Mouse (Mus musculus) ES-E14 (cell line): ENCODE data around the gene Prx. TPM values are rescaled to one million over a fixed set of nuclear protein-coding genes. Genes with fewer than 3 reads are reported as not detected.

Experiments
- DNase-seq: peaks from one replicate; pipeline ENCODE4 v3.0.0-alpha.2; 2013; ENCODE audit warnings: low read depth, low spot score
- H3K27ac ChIP-seq: 2 replicates; pipeline ENCODE4 v1.5.1; 2012; ENCODE audit warnings: low read depth, mild to moderate bottlenecking, low read length, moderate library complexity, mixed read lengths; ENCODE audit not compliant: poor library complexity, insufficient read depth, severe bottlenecking
- H3K36me3 ChIP-seq: 2 replicates; pipeline ENCODE4 v1.6.1; 2012; ENCODE audit warnings: mild to moderate bottlenecking, low read length, moderate library complexity, mixed read lengths; ENCODE audit not compliant: control insufficient read depth, poor library complexity, insufficient read depth, severe bottlenecking
- H3K4me1 ChIP-seq, 2 experiments: fragments of 150-350 bp in 1 of 2; sonication (generic) in 1 of 2; 2 replicates each; pipeline ENCODE4 v1.6.1; 2012; ENCODE audit warnings: low read length in 2 of 2, mild to moderate bottlenecking in 1 of 2, mixed read lengths in 1 of 2; ENCODE audit not compliant: control insufficient read depth in 2 of 2, insufficient read depth in 2 of 2, poor library complexity in 1 of 2
- H3K4me3 ChIP-seq, 2 experiments: fragments of 150-350 bp in 1 of 2; sonication (generic) in 1 of 2; 2 replicates each; pipeline ENCODE4 v1.5.1; 2012; ENCODE audit warnings: low read length in 2 of 2, low read depth in 1 of 2, mild to moderate bottlenecking in 1 of 2, mixed read lengths in 1 of 2; ENCODE audit not compliant: insufficient read depth in 1 of 2, poor library complexity in 1 of 2, severe bottlenecking in 1 of 2
- H3K9ac ChIP-seq: 2 replicates; pipeline ENCODE4 v1.6.1; 2012; ENCODE audit warnings: low read depth, mild to moderate bottlenecking, low read length, mixed read lengths; ENCODE audit not compliant: poor library complexity, insufficient read depth, severe bottlenecking
- H3K9me3 ChIP-seq: fragments of 150-350 bp; sonication (generic); 2 replicates; pipeline ENCODE4 v1.6.1; 2012; ENCODE audit warnings: low read depth, mild to moderate bottlenecking, low read length; ENCODE audit not compliant: control insufficient read depth, insufficient read depth
- CHD2 ChIP-seq: IDR thresholded peaks from 2 replicates; pipeline ENCODE4 v1.6.1; 2014; ENCODE audit warnings: mild to moderate bottlenecking, low read depth, low read length, inconsistent platforms
- HCFC1 ChIP-seq: IDR thresholded peaks from 2 replicates; pipeline ENCODE4 v1.6.1; 2012; ENCODE audit warnings: low read length, inconsistent platforms, borderline replicate concordance; ENCODE audit not compliant: insufficient read depth
- MAFK ChIP-seq: IDR thresholded peaks from 2 replicates; pipeline ENCODE4 v1.6.1; 2014; ENCODE audit warnings: mild to moderate bottlenecking, low read depth, low read length, inconsistent platforms; ENCODE audit not compliant: insufficient read depth
- ZC3H11A ChIP-seq: IDR thresholded peaks from 2 replicates; pipeline ENCODE4 v1.6.1; 2012; ENCODE audit warnings: low read depth, mild to moderate bottlenecking, inconsistent platforms, low read length, borderline replicate concordance
- ZNF384 ChIP-seq: IDR thresholded peaks from 2 replicates; pipeline ENCODE4 v1.6.1; 2012; ENCODE audit warnings: low read depth, low read length, inconsistent platforms
- in situ Hi-C, 2 experiments: fragments of 600-800 bp; cut with MboI; formaldehyde crosslinking; loops; one replicate each; pipeline ENCODE4 v1.15.1; 2025; ENCODE audit warnings: low sequenced_read_pairs in 2 of 2, inconsistent platforms in 1 of 2; ENCODE audit not compliant: unreplicated experiment in 2 of 2
- total RNA-seq: library from RNA; depleted of rRNA; stranded (reverse); fragments of 300-350 nt; gene quantifications from 2 replicates; pipeline ENCODE4 v1.2.3, GENCODE M21; 2012

Prx gene
- total RNA-seq, 1 experiment, result 10.0 TPM

GRCm38 (mm10) chr7:27541922-27542321, 42.8 kb downstream of the Prx start:
- no peaks in the 10 kb centered on the region for H3K9me3 ChIP-seq
- H3K36me3 ChIP-seq, result peaks cover 28% of the 10 kb centered on the region; the same call in 1 of the 2 replicates
- TF ChIP-seq MAFK (no peak), ZNF384 (no peak), ZC3H11A (no peak), HCFC1 (no peak), CHD2 (no peak)
- H3K4me1 ChIP-seq, result peaks cover 3 to 13% of the 10 kb centered on the region in 2 experiments; a peak in 3 of 4 replicates
- in situ Hi-C loops, result no loop called here
- H3K27ac ChIP-seq, result no peak overlapping the region
- DNase-seq, result no peak
- 0 out of 4 replicates have a peak overlapping the region, but pooled peaks of 1 of the 2 experiments have one; percentile 0 for H3K4me3 ChIP-seq
- H3K9ac ChIP-seq, result no peak overlapping the region

DNA sequence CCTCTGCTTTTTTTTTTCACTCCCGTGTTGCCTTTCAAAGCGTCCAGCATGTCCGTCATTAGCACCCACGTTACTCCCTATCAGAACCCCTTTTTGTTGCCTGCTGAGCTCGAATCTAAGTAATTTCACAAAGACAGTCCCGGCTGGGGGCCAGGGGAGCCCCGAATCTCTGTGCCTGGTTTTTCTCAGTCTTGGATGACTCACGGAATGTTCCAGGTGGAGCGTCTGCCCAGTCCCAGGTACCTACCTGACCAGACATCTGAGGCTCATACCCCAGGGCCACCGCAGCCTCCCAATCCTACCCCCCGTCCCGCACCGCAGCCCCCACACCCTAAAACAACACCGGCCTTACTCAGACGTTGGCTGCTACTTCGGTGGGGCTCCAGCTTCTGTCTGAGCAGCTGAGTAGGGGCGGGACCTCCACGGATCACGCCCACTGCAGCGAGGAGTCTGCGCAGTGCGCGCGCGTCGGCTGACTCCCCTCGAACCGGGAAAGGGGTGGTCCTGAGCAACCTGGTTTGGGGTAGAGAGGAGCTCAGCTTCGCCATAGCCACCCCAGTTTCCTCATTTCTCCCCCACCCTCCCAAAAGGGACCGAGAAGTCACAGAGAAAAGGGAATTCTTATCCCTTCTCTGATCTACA, 43.4 kb downstream of the Prx start:
- Histone ChIP-seq H3K4me3 (peak overlapping the region; percentile 69 to 74), H3K27ac (no peak overlapping the region), H3K4me1 (peaks cover 3 to 13% of the 10 kb centered on the region in 2 experiments; a peak in 3 of 4 replicates), H3K9me3 (no peaks in the 10 kb centered on the region), H3K36me3 (peaks cover 24% of the 10 kb centered on the region; the same call in 1 of the 2 replicates), H3K9ac (peak overlapping the region; percentile 78)
- DNase-seq, result peak; percentile 48
- in situ Hi-C loops, result no loop called here
- TF ChIP-seq CHD2 (no peak), ZC3H11A (no peak), HCFC1 (no peak), ZNF384 (no peak), MAFK (no peak)

GRCm38 (mm10) chr7:27543065-27543464, 43.9 kb downstream of the Prx start:
- H3K4me1 ChIP-seq, result peaks cover 3 to 13% of the 10 kb centered on the region in 2 experiments; a peak in 3 of 4 replicates
- DNase-seq, result no peak
- peaks cover 23% of the 10 kb centered on the region; the same call in 1 of the 2 replicates for H3K36me3 ChIP-seq
- TF ChIP-seq ZC3H11A, result no peak
- TF ChIP-seq ZNF384, result no peak
- no peak for TF ChIP-seq HCFC1
- no peak for TF ChIP-seq CHD2
- TF ChIP-seq MAFK, result no peak
- no peaks in the 10 kb centered on the region for H3K9me3 ChIP-seq
- no peak overlapping the region for H3K27ac ChIP-seq
- H3K4me3 ChIP-seq, result peak overlapping the region in 1 of 2 experiments; percentile 74; a peak in 2 of 4 replicates
- H3K9ac ChIP-seq, result no peak overlapping the region
- in situ Hi-C loops, result no loop called here

- H3K4me1 ChIP-seq, result peaks cover 3 to 15% of the 10 kb centered on the region in 2 experiments; a peak in 3 of 4 replicates
- H3K9me3 ChIP-seq, result no peaks in the 10 kb centered on the region
- in situ Hi-C loops, result no loop called here
- peaks cover 23% of the 10 kb centered on the region; the same call in 1 of the 2 replicates for H3K36me3 ChIP-seq
- H3K4me3 ChIP-seq, result no peak overlapping the region
- no peak overlapping the region for H3K27ac ChIP-seq
- TF ChIP-seq CHD2 (no peak), HCFC1 (no peak), ZC3H11A (no peak)
- H3K9ac ChIP-seq, result no peak overlapping the region
- no peak for DNase-seq
Observed at GRCm38 (mm10) chr7:27543851-27544250, 44.7 kb downstream of the Prx start.
